Mouse (Mus musculus) kidney, adult 2 months (tissue): ENCODE data around the gene Klhdc8b. TPM values are rescaled to one million over a fixed set of nuclear protein-coding genes. Genes with fewer than 3 reads are reported as not detected.

Experiments
- DNase-seq: peaks from one replicate; pipeline ENCODE4 v3.0.0; 2021
- H3K27ac ChIP-seq: fragments of 200-500 bp; 2 replicates; pipeline ENCODE4 v1.5.1; 2012; ENCODE audit warnings: low read depth, low read length, control low read depth, inconsistent platforms; ENCODE audit not compliant: insufficient read depth
- H3K27me3 ChIP-seq: fragments of 200-500 bp; replicated peaks from 2 replicates; pipeline ENCODE4 v1.6.1; 2012; ENCODE audit warnings: mild to moderate bottlenecking, moderate library complexity, low read length, inconsistent platforms; ENCODE audit not compliant: control insufficient read depth, insufficient read depth
- H3K36me3 ChIP-seq: fragments of 200-500 bp; 2 replicates; pipeline ENCODE4 v1.6.1; 2012; ENCODE audit warnings: mild to moderate bottlenecking, moderate library complexity, low read length, inconsistent platforms; ENCODE audit not compliant: control insufficient read depth, insufficient read depth
- H3K4me1 ChIP-seq: fragments of 200-500 bp; 2 replicates; pipeline ENCODE4 v1.6.1; 2011; ENCODE audit warnings: low read length; ENCODE audit not compliant: control insufficient read depth, insufficient read depth
- H3K4me3 ChIP-seq: fragments of 200-500 bp; 2 replicates; pipeline ENCODE4 v1.5.1; 2011; ENCODE audit warnings: mild to moderate bottlenecking, low read depth, low read length, control low read depth; ENCODE audit not compliant: insufficient read depth
- CTCF ChIP-seq: fragments of 200-500 bp; conservative IDR thresholded peaks from 2 replicates; pipeline ENCODE4 v1.5.1; 2011; ENCODE audit warnings: low read depth, mild to moderate bottlenecking, control low read depth, low read length, moderate library complexity, mixed read lengths; ENCODE audit not compliant: insufficient read depth, insufficient read length
- POLR2A ChIP-seq: fragments of 200-500 bp; IDR thresholded peaks from one replicate; pipeline ENCODE4 v1.6.1; 2011; ENCODE audit warnings: low read depth, low read length, control low read depth
- WGBS: fragments of 180-500 bp; shearing (Covaris S2); methylation state at CpG from one replicate; pipeline ENCODE4 v1.1.7; 2018; 5-methylcytosine and 5-hydroxymethylcytosine counted together
- polyA plus RNA-seq: library from polyadenylated mRNA; depleted of rRNA; stranded (reverse); fragments of >200 nt; gene quantifications from 2 replicates; pipeline ENCODE4 v1.2.3, GENCODE M21; 2012

Klhdc8b gene
- polyA plus RNA-seq, 1 experiment = 35.0 TPM

- Histone ChIP-seq H3K36me3 (no peaks in the 10 kb centered on the region; the same call in 1 of the 2 replicates), H3K4me1 (peaks cover 6% of the 10 kb centered on the region), H3K27ac (no peak overlapping the region), H3K27me3 (no peaks in the 10 kb centered on the region), H3K4me3 (no peak overlapping the region)
- 96% methylated on average over 17 of the region's 17 CpGs for WGBS
- TF ChIP-seq CTCF (no peak), POLR2A (no peak)
- DNase-seq = no peak
Measured at GRCm38 (mm10) chr9:108488403-108488802, 27.0 kb upstream of the Klhdc8b start.

- WGBS = 93% methylated on average over 8 of the region's 8 CpGs
- no peak for DNase-seq
- Histone ChIP-seq H3K36me3 (no peaks in the 10 kb centered on the region), H3K27ac (no peak overlapping the region), H3K27me3 (no peaks in the 10 kb centered on the region), H3K4me3 (no peak overlapping the region), H3K4me1 (peaks cover 2% of the 10 kb centered on the region)
- TF ChIP-seq POLR2A (no peak), CTCF (no peak)
Measured at GRCm38 (mm10) chr9:108486973-108487530, 25.7 kb upstream of the Klhdc8b start.

GRCm38 (mm10) chr9:108485301-108485875, 24.0 kb upstream of the Klhdc8b start:
- Histone ChIP-seq H3K4me3 (no peak overlapping the region), H3K27me3 (no peaks in the 10 kb centered on the region), H3K4me1 (no peaks in the 10 kb centered on the region), H3K36me3 (no peaks in the 10 kb centered on the region), H3K27ac (no peak overlapping the region)
- 96% methylated on average over 19 of the region's 19 CpGs for WGBS
- TF ChIP-seq CTCF (no peak), POLR2A (no peak)
- no peak for DNase-seq

GRCm38 (mm10) chr9:108484021-108484420, 22.6 kb upstream of the Klhdc8b start:
- DNase-seq = no peak
- Histone ChIP-seq H3K4me1 (0 out of 2 replicates have a peak, but pooled peaks cover 5% of the 10 kb centered on the region), H3K27ac (no peak overlapping the region), H3K27me3 (no peaks in the 10 kb centered on the region), H3K4me3 (no peak overlapping the region), H3K36me3 (no peaks in the 10 kb centered on the region)
- 92% methylated on average over 15 of the region's 15 CpGs for WGBS
- no peak for TF ChIP-seq CTCF
- no peak for TF ChIP-seq POLR2A

GRCm38 (mm10) chr9:108483051-108483790, 21.8 kb upstream of the Klhdc8b start:
- no peak overlapping the region for H3K27ac ChIP-seq
- 87% methylated on average over 18 of the region's 18 CpGs for WGBS
- no peak for DNase-seq
- TF ChIP-seq CTCF (no peak), POLR2A (no peak)
- H3K27me3 ChIP-seq = no peaks in the 10 kb centered on the region
- no peak overlapping the region for H3K4me3 ChIP-seq
- 0 out of 2 replicates have a peak, but pooled peaks cover 6% of the 10 kb centered on the region for H3K4me1 ChIP-seq
- no peaks in the 10 kb centered on the region for H3K36me3 ChIP-seq

GRCm38 (mm10) chr9:108481520-108482210, 20.3 kb upstream of the Klhdc8b start:
- 0 out of 2 replicates have a peak, but pooled peaks cover 6% of the 10 kb centered on the region for H3K4me1 ChIP-seq
- TF ChIP-seq CTCF = no peak
- TF ChIP-seq POLR2A = no peak
- DNase-seq = no peak
- H3K36me3 ChIP-seq = no peaks in the 10 kb centered on the region
- no peak overlapping the region for H3K4me3 ChIP-seq
- H3K27me3 ChIP-seq = no peaks in the 10 kb centered on the region
- WGBS = 83% methylated on average over 19 of the region's 19 CpGs
- H3K27ac ChIP-seq = no peak overlapping the region
